Mouse (Mus musculus): ENCODE data around the gene Anapc2. TPM values are rescaled to one million over a fixed set of nuclear protein-coding genes. Genes with fewer than 3 reads are reported as not detected.
A peak's percentile ranks its signal among the peaks of the same experiment; 100 is the strongest.

Anapc2 gene
- polyA plus RNA-seq, 2 experiments from 2014 or later, result 34.8 to 54.1 TPM

DNA sequence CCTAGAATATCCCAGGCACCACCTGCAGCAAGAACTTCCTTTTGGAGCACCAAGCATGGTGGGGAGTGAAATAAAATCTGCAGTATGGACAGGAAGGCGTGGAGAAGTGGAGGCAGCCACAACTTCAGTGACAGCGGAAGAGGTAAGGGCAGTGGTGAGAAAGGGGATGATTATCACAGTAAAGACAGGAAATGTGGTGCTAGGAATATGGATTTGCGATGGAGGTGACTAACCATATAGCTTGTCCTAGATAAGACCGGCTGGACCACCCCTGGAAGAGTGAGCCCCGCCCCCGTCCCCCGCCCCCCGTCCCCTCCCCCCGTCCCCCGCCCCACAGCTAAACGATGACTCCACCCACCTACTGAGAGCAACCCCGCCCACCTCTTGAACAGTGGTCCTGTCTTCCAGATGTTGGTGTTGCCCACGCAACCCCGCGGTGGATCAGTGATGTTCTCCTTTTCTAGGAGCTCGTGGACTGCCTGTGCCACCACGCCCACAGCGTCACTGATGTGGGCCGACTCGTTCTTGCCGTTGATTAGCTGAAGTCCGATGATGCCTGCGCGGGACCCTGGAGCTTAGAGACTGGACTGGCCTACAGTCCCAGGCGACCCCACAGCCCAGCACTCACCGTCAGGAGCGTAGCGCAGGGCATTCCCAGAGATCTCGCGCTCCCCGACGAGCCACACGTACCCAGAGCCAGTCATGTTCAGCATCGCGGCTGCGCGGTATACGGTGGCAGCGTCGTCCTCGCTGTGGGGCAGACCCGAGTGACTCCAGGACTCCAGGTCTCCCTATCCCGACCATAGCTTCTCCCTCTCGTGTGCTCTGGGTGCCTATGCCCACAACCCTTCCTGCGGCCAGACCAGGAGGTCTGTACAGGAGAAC, 32.6 kb downstream of the Anapc2 start:
- ATAC-seq, result peak; percentile 68

DNA sequence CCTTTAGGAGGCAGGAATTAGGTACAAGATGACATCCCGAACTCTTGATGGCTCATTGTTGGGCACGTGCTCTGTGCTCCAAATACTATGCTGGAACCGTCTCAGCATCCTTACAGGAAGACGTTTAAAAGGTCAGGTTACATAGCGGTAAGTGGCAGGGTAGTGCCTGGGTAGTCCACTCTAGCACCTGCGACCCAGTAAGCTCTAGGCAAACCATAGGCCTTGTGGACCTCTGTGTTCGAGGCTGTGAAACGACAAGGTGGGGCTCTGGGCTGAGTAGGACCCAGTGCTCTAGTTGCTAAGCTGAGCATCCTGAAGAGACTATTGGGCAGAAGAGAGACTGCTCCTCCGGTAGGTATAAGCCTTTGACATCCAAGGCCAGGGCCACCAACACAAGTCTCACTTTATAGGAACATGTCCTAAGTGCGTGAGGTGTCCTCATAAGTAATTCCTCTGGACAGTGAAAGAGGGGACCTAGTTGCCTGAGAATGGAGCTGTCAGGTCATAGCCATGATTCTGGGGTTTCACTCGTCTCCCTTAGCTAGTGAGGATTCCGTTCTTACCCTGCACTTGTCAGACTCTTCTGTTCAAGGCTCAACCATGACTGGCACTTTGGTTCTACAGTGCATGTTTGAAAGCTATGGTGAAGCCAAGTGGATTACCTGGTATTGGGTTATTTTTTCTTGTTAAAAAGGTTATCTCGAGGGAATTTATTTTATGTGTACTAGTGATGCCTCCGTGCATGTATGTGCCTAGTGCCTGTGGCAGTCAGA, 33.5 kb downstream of the Anapc2 start:
- ATAC-seq, result no peak

DNA sequence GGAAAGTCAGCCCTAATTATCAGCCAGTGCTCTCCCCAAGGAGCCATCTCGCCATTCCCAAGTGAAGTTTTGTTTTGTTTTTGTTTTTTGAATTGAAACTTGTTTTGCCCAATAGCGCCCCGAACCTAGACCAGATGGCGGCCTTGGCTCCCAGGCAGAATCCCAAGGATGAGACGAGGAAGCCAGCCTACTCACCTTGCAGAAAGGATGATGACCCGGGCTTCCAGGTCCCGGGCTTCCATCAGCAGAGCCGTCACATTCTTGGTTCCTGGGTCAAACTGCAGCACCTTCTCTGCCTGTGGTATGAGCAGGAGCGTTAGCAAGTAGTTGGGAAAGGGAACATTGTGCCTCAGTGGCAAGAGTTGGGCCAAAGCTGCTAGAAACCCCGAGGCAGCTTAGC, 37.9 kb downstream of the Anapc2 start:
- no peak for ATAC-seq

GRCm38 (mm10) chr2:25310969-25311368, 38.7 kb downstream of the Anapc2 start:
- ATAC-seq, result no peak

DNA sequence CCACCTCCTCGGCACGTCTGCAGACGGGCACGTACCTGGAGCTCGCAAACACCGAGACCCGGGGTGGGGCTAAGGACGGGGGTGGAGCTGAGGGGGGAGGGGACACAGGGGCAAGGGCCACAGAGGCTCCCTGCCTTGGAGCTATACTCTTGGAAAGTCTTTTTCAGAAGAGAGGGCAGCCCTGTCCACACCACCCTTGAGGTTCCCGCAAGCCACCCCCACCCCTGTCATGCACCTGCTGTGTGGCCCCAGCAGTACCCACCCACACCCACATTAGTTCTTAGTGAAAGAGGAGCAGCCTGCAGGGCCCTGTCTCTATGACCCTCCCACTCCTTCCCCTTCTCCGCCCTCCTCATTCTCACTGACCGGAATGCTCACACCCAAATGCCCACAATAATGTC, 39.2 kb downstream of the Anapc2 start:
- no peak for ATAC-seq

DNA sequence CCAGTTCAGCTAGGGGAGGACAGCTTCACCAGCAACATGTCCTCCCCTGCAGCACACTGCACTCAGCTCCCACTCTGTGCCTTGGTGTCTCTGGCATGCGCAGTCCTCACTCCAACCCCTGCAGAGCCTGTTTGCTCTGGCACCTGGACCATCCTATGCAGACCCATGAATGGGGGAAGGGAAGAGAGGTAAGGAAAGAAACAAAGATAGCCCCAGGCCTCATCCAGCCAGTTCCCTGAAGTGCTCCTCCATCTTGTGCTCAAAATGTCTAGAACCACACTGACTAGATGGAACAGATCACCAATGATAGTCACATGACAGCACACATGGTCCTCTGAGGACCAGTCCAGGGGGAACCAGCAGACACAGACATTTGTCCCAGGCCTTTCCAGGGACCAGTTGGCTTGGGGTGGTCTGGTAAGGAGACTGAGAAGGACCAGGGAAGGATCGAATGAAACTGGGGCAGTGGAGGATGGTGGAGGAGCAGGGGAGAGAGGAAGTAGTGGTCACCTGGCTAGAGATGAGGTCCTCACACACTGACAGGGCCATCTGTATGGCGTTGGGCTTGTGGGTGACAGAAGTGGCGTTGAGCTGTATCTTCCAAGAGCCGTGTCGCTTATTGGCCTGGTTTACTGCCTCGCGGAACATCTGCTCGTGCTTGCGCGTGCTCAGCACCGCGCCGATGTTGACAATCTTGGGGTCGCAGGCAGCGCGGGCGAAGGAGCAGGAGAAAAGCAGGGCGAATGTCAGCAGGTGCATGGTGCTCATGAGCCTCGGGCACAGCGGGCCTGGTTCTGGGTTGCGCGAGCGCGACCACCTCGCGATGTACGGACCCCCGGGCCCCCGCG, 46.1 kb downstream of the Anapc2 start:
- ATAC-seq, result no peak

- no peak for ATAC-seq
These were observed 46.9 kb downstream of the Anapc2 start, which contains the start of gene Grin1 for GRCm38 (mm10) chr2:25318971-25319773. TSS of gene Grin1 (minus strand) at chr2:25319187.

DNA sequence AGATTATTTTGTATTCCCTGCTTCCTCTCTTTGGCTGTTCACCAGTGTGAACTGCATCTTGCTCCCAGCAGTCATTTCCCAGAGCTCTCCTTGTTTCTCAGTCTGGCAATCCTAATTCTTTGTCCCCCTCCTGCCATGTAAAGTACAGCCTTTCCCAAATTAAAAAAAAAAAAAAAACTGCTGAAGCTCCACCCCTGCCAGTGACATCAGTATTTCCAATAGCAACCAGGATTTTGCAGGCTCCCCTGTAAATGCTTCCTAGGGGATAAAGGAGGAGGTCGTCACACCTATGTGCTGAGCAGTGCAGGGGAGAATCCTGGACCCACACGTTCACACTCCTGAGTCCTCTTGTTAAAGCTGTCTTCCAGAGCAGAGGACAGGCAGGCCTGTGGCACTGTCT, 47.8 kb downstream of the Anapc2 start:
- no peak for ATAC-seq

DNA sequence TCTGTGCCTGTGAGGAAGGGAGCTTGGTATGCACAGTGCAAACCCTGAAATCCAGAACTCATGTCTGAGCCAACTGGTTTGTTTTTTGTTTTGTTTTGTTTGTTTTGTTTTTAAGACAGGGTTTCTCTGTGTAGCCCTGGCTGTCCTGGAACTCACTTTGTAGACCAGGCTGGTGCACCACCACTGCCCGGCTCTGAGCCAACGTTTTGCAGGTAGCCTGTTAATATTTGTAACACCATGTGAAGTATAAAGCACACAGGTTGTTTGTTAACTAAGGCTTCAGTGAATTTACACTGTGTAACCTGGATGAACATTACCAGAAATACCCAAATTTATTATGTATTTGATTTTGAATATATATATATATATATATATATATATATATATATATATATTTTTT, 53.8 kb downstream of the Anapc2 start:
- ATAC-seq, result no peak

DNA sequence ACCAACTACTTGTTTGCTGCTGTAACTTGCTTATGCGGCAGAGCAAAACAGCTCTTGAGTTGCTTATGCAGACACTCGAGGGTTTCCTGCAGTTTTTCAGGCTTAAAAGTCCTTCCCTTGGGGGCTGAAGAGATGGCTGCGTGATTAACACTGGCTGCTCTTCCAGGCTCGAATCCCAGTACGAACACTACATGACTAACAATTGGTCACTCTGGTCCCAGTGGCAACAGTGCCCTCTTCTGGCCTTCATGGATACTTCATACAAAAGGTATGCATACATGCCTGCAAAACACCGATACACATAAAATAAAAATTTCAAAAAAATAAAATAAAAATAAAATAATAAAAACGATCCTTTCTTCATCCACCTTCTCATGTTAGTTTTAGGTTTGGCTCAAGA, 56.2 kb downstream of the Anapc2 start:
- ATAC-seq, result no peak

GRCm38 (mm10) chr2:25331470-25331869, 59.2 kb downstream of the Anapc2 start:
- ATAC-seq, result no peak

DNA sequence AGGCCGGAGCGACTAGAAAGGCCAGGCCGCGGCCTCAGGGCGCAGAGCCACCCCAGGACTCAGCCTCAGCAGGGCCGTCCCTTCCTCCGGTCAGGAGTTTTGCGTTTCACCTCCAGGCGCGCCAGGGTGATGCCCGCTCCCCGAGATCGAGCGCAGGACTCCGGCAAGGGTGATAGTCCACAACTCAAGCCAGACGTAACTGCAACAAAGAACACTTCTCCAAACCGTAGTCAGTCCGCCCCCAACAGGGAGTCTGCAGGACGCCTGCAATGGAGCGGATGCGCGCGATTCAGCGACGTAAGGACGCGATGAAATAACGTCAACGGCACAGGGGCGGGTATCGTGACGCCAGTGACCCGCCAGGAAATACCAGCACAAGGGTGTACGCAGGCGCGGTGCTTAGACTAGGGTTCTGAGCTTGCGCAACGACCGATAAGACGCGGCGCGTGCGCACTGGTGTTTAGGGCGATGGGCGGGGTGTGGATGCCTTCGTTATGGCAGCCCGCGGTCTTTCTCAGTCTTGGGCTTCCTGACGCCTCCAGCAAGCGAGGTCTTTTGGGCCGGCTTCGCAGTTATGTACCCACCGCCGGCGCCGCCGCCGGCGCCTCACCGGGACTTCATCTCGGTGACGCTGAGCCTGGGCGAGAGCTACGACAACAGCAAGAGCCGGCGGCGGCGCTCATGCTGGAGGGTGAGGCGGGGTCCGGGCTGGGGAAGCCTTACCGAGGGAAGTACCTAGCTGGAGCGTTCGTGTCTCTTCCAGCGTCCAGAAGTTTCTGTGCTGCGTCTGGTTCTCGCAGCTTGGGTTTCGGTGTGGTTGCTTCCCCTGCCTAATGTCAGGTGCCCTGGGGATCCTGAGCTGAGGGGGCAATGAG, 60.2 kb downstream of the Anapc2 start, which contains the start of gene Man1b1:
TSS of gene Man1b1 (plus strand) at position 53 of the 875 bp plus-strand sequence.
- peak; percentile 98 for ATAC-seq

DNA sequence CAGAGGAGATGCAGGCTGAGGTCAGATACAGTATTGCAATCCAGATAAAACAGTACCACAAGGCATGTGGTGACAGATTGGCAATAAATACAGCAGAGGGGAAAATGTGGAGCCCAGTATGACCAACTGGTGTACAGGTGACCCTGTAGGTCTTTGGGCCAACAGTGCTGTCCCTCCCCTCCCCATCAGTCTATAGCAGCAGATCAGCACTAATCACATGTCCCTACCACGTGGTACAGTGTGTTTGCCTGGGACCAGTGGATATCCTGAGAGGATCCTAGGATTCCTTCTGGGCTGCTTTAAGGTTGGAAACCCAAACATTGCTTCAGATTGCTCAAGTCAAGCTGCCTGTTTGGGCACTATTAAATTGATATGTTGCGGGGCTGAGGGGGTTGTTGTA, 61.3 kb downstream of the Anapc2 start:
- no peak for ATAC-seq

Other genes starting within 250 kb of the Anapc2 start
- gene Nsmf, start 218.1 kb upstream of the Anapc2 start, polyA plus RNA-seq (2017; shearing (Covaris generic)), result 10 to 100 TPM in 1 of 2 experiments, 1 to 10 TPM in 1; 8.6 to 13.7 TPM
- gene Entpd8, start 192.2 kb upstream of the Anapc2 start, polyA plus RNA-seq (2017; shearing (Covaris generic)), result under 1 TPM in 1 of 2 experiments, not detected in 1; 0.52 TPM
- 1 to 10 TPM; 5.5 to 7.0 TPM for gene Noxa1, start 177.3 kb upstream of the Anapc2 start, polyA plus RNA-seq (2017; shearing (Covaris generic))
- gene Nrarp, start 91.7 kb upstream of the Anapc2 start, polyA plus RNA-seq (2017; shearing (Covaris generic)), result under 1 TPM in 1 of 2 experiments, not detected in 1; 0.28 TPM
- gene Tor4a, start 75.6 kb upstream of the Anapc2 start, polyA plus RNA-seq (2017; shearing (Covaris generic)), result 10 to 100 TPM; 60.5 to 94.3 TPM
- 10 to 100 TPM; 48.2 to 55.8 TPM for gene Nelfb, start 61.0 kb upstream of the Anapc2 start, polyA plus RNA-seq (2017; shearing (Covaris generic))
- not detected for gene Stpg3, start 57.8 kb upstream of the Anapc2 start, polyA plus RNA-seq (2017; shearing (Covaris generic))
- gene Fam166a, start 53.7 kb upstream of the Anapc2 start, polyA plus RNA-seq (2017; shearing (Covaris generic)), result not detected
- gene Tubb4b, start 47.8 kb upstream of the Anapc2 start, polyA plus RNA-seq (2017; shearing (Covaris generic)), result 100 to 1,000 TPM in 1 of 2 experiments, 10 to 100 TPM in 1; 94.5 to 120 TPM
- not detected for gene Slc34a3, start 38.1 kb upstream of the Anapc2 start, polyA plus RNA-seq (2017; shearing (Covaris generic))
- gene Rnf224, start 35.7 kb upstream of the Anapc2 start, polyA plus RNA-seq (2017; shearing (Covaris generic)), result not detected
- gene Rnf208, start 30.2 kb upstream of the Anapc2 start, polyA plus RNA-seq (2017; shearing (Covaris generic)), result under 1 TPM; 0.38 to 0.57 TPM
- gene Cysrt1, start 30.0 kb upstream of the Anapc2 start, polyA plus RNA-seq (2017; shearing (Covaris generic)), result not detected
- 1 to 10 TPM; 5.9 to 7.1 TPM for gene AL732309.1, start 25.6 kb upstream of the Anapc2 start, polyA plus RNA-seq (2017; shearing (Covaris generic))
- gene Tmem203, start 17.0 kb upstream of the Anapc2 start, polyA plus RNA-seq (2017; shearing (Covaris generic)), result 10 to 100 TPM in 1 of 2 experiments, 1 to 10 TPM in 1; 9.5 to 10.4 TPM
- gene Tprn, start 9.9 kb upstream of the Anapc2 start, polyA plus RNA-seq (2017; shearing (Covaris generic)), result 1 to 10 TPM; 1.8 to 3.8 TPM
- gene Ssna1, start within 50 bp of the Anapc2 start, polyA plus RNA-seq (2017; shearing (Covaris generic)), result 100 to 1,000 TPM; 124 to 131 TPM
- not detected for gene Tmem210, start 15.7 kb downstream of the Anapc2 start, polyA plus RNA-seq (2017; shearing (Covaris generic))
- gene Lrrc26, start 17.4 kb downstream of the Anapc2 start, polyA plus RNA-seq (2017; shearing (Covaris generic)), result not detected
- not detected for gene Grin1, start 46.7 kb downstream of the Anapc2 start, polyA plus RNA-seq (2017; shearing (Covaris generic))
- gene Man1b1, start 59.9 kb downstream of the Anapc2 start, polyA plus RNA-seq (2017; shearing (Covaris generic)), result 10 to 100 TPM; 21.7 to 32.4 TPM
- 10 to 100 TPM; 15.5 to 24.6 TPM for gene Dpp7, start 83.9 kb downstream of the Anapc2 start, polyA plus RNA-seq (2017; shearing (Covaris generic))
- 10 to 100 TPM; 18.0 to 18.8 TPM for gene Uap1l1, start 93.2 kb downstream of the Anapc2 start, polyA plus RNA-seq (2017; shearing (Covaris generic))
- 1 to 10 TPM in 1 of 2 experiments, under 1 TPM in 1; 0.58 to 1.2 TPM for gene Sapcd2, start 99.8 kb downstream of the Anapc2 start, polyA plus RNA-seq (2017; shearing (Covaris generic))
- not detected for gene Entpd2, start 123.4 kb downstream of the Anapc2 start, polyA plus RNA-seq (2017; shearing (Covaris generic))
- gene Npdc1, start 126.9 kb downstream of the Anapc2 start, polyA plus RNA-seq (2017; shearing (Covaris generic)), result 1 to 10 TPM; 1.4 to 2.3 TPM
- 10 to 100 TPM in 1 of 2 experiments, 1 to 10 TPM in 1; 4.0 to 11.7 TPM for gene Fut7, start 150.8 kb downstream of the Anapc2 start, polyA plus RNA-seq (2017; shearing (Covaris generic))
- gene Abca2, start 156.2 kb downstream of the Anapc2 start, polyA plus RNA-seq (2017; shearing (Covaris generic)), result 10 to 100 TPM; 31.9 to 45.3 TPM
- gene Clic3, start 184.4 kb downstream of the Anapc2 start, polyA plus RNA-seq (2017; shearing (Covaris generic)), result 1 to 10 TPM; 1.2 to 2.2 TPM
- gene Paxx, start 188.6 kb downstream of the Anapc2 start, polyA plus RNA-seq (2017; shearing (Covaris generic)), result 100 to 1,000 TPM in 1 of 2 experiments, 10 to 100 TPM in 1; 74.7 to 102 TPM
- gene Ptgds, start 197.6 kb downstream of the Anapc2 start, polyA plus RNA-seq (2017; shearing (Covaris generic)), result not detected
- gene Lcn12, start 221.4 kb downstream of the Anapc2 start, polyA plus RNA-seq (2017; shearing (Covaris generic)), result not detected
- gene Fbxw5, start 228.3 kb downstream of the Anapc2 start, polyA plus RNA-seq (2017; shearing (Covaris generic)), result 100 to 1,000 TPM in 1 of 2 experiments, 10 to 100 TPM in 1; 60.7 to 143 TPM
- 1 to 10 TPM; 4.5 to 4.6 TPM for gene C8g, start 229.2 kb downstream of the Anapc2 start, polyA plus RNA-seq (2017; shearing (Covaris generic))